Mouse (Mus musculus): Measurements from ENCODE around the gene Dlgap1. TPM values are rescaled to one million over a fixed set of nuclear protein-coding genes. Genes with fewer than 3 reads are reported as not detected.

The Dlgap1 gene
- total RNA-seq, 2 experiments from 2014 or later: 0.05 to 0.22 TPM

GRCm38 (mm10) chr17:70501933-70502332, 533.1 kb downstream of the Dlgap1 start:
- no peak for TF ChIP-seq CTCF (IDR thresholded peaks at IDR 0.05)
- no peak for DNase-seq
- no peak overlapping the region for H3K27ac ChIP-seq
- intact Hi-C loops (cut with DNase I): no loop called here
- no peak overlapping the region for H3K4me3 ChIP-seq

GRCm38 (mm10) chr17:70507759-70508158, 538.9 kb downstream of the Dlgap1 start:
- no peak overlapping the region for H3K27ac ChIP-seq
- no peak overlapping the region for H3K4me3 ChIP-seq
- intact Hi-C loops (cut with DNase I): no loop called here
- no peak for TF ChIP-seq CTCF (IDR thresholded peaks at IDR 0.05)
- no peak for DNase-seq

- H3K4me3 ChIP-seq: no peak overlapping the region
- intact Hi-C loops (cut with DNase I): no loop called here
- no peak overlapping the region for H3K27ac ChIP-seq
- TF ChIP-seq CTCF (IDR thresholded peaks at IDR 0.05): no peak
- no peak for DNase-seq
These were observed 541.6 kb downstream of the Dlgap1 start for GRCm38 (mm10) chr17:70510441-70510840.

GRCm38 (mm10) chr17:70511401-70511800, 542.5 kb downstream of the Dlgap1 start:
- DNase-seq: no peak
- no peak overlapping the region for H3K4me3 ChIP-seq
- intact Hi-C loops (cut with DNase I): no loop called here
- H3K27ac ChIP-seq: no peak overlapping the region
- TF ChIP-seq CTCF (IDR thresholded peaks at IDR 0.05): no peak

- intact Hi-C loops (cut with DNase I): no loop called here
- Histone ChIP-seq H3K27ac (no peak overlapping the region), H3K4me3 (no peak overlapping the region)
- no peak for TF ChIP-seq CTCF (IDR thresholded peaks at IDR 0.05)
- DNase-seq: no peak
These were observed 544.9 kb downstream of the Dlgap1 start for GRCm38 (mm10) chr17:70513736-70514135.

- no peak for TF ChIP-seq CTCF (IDR thresholded peaks at IDR 0.05)
- no peak for DNase-seq
- intact Hi-C loops (cut with DNase I): no loop called here
- Histone ChIP-seq H3K4me3 (no peak overlapping the region), H3K27ac (no peak overlapping the region)
These were observed 547.6 kb downstream of the Dlgap1 start for GRCm38 (mm10) chr17:70516506-70516905.

- Histone ChIP-seq H3K27ac (no peak overlapping the region), H3K4me3 (no peak overlapping the region)
- intact Hi-C loops (cut with DNase I): no loop called here
- no peak for TF ChIP-seq CTCF (IDR thresholded peaks at IDR 0.05)
- DNase-seq: no peak
These were observed 548.5 kb downstream of the Dlgap1 start for GRCm38 (mm10) chr17:70517333-70517732.

- no peak for TF ChIP-seq CTCF (IDR thresholded peaks at IDR 0.05)
- no peak for DNase-seq
- intact Hi-C loops (cut with DNase I): loop anchor here (10.0 kb wide), 1 partner anchor 444 kb away; no protein-coding TSS in a partner anchor
- Histone ChIP-seq H3K4me3 (no peak overlapping the region), H3K27ac (no peak overlapping the region)
These were observed 552.4 kb downstream of the Dlgap1 start for GRCm38 (mm10) chr17:70521058-70521851.

GRCm38 (mm10) chr17:70521971-70522370, 553.1 kb downstream of the Dlgap1 start:
- DNase-seq: no peak
- intact Hi-C loops (cut with DNase I): loop anchor here (10.0 kb wide), 1 partner anchor 443 kb away; no protein-coding TSS in a partner anchor
- H3K27ac ChIP-seq: no peak overlapping the region
- no peak for TF ChIP-seq CTCF (IDR thresholded peaks at IDR 0.05)
- peak overlapping the region; percentile 6; the same call in 1 of the 2 replicates for H3K4me3 ChIP-seq

GRCm38 (mm10) chr17:70525990-70526389, 557.1 kb downstream of the Dlgap1 start:
- Histone ChIP-seq H3K4me3 (no peak overlapping the region), H3K27ac (no peak overlapping the region)
- DNase-seq: no peak
- no peak for TF ChIP-seq CTCF (IDR thresholded peaks at IDR 0.05)
- intact Hi-C loops (cut with DNase I): loop anchor here (5.0 to 10.0 kb wide), 3 partner anchors 106 to 439 kb away; no protein-coding TSS in a partner anchor

GRCm38 (mm10) chr17:70527101-70527500, 558.2 kb downstream of the Dlgap1 start:
- Histone ChIP-seq H3K4me3 (no peak overlapping the region), H3K27ac (no peak overlapping the region)
- DNase-seq: no peak
- peak; percentile 74 for TF ChIP-seq CTCF (IDR thresholded peaks at IDR 0.05)
- intact Hi-C loops (cut with DNase I): loop anchor here (5.0 to 10.0 kb wide), 3 partner anchors 105 to 438 kb away; no protein-coding TSS in a partner anchor

- intact Hi-C loops (cut with DNase I): loop anchor here (5.0 to 10.0 kb wide), 3 partner anchors 104 to 436 kb away; no protein-coding TSS in a partner anchor
- TF ChIP-seq CTCF (IDR thresholded peaks at IDR 0.05): no peak
- Histone ChIP-seq H3K4me3 (no peak overlapping the region), H3K27ac (no peak overlapping the region)
- no peak for DNase-seq
These were observed 559.6 kb downstream of the Dlgap1 start for GRCm38 (mm10) chr17:70528196-70529187.

Data from gastrocnemius, adult 2 months (tissue).